Comparison of ENCODE assay signal across 23 mouse cellular contexts in the genomic region with DNA sequence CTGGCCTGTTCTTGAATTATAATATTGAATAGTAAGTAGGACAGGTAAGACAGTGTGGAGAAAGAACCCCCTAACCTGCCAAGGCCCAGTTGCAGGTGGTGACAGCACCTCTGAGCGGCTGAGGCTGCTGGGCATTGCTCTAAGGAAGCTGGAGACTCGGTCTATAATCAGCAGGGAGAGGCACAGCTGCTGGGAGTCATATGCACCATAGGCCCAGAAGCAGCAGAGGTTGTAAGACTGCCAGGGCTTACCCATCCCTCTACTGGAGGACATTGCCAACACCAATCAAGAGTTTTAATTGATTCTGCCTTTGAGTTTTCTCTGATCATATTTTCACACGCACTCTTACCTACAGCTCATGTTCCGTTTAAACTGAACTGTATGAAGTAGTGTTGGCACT.
DNase-seq lines count a peak whose midpoint lies in the region; ATAC-seq lines count a peak whose summit lies in the region.
"Had no signal": no experiment of that assay in that cellular context is flagged by ENCODE, and none has a peak within 500 bp of the region (broad histone marks: within the 10 kb centered on the region; RNA-seq: fewer than 3 reads in every experiment).

No protein-coding gene starts in this region.

- no peaks in the 10 kb centered on the region for H3K36me3 ChIP-seq in forebrain, embryonic 16.5 days (ENCODE audit: control insufficient read depth, insufficient read depth)
- H3K36me3 ChIP-seq in forebrain, embryonic 11.5 days (ENCODE audit: control insufficient read depth, insufficient read depth, low read length) = no peaks in the 10 kb centered on the region
- H3K36me3 ChIP-seq: embryonic facial prominence, embryonic 13.5 days; G1E; heart, embryonic 10.5 days; intestine, embryonic 15.5 days had no signal

- no peak overlapping the region for H3K27ac ChIP-seq in forebrain, embryonic 16.5 days (ENCODE audit: low read length)
- no peak overlapping the region for H3K27ac ChIP-seq in forebrain, embryonic 11.5 days (ENCODE audit: low read depth, low read length)
- H3K27ac ChIP-seq: embryonic facial prominence, embryonic 13.5 days; heart, embryonic 10.5 days; intestine, embryonic 15.5 days had no signal

- ATAC-seq in forebrain, embryonic 16.5 days = peak; percentile 40; the same call in 1 of the 2 replicates
- ATAC-seq in forebrain, embryonic 11.5 days (replicated peaks; ENCODE audit: low FRiP score) = no peak
- ATAC-seq: CD4-positive, CD25-positive, alpha-beta regulatory T cell, adult 4 months; intestine, embryonic 15.5 days had no signal

- no peaks in the 10 kb centered on the region for H3K9me3 ChIP-seq in forebrain, embryonic 16.5 days (ENCODE audit: control insufficient read depth, low read length)
- H3K9me3 ChIP-seq in forebrain, embryonic 11.5 days (ENCODE audit: control insufficient read depth, low read length) = no peaks in the 10 kb centered on the region
- H3K9me3 ChIP-seq: embryonic facial prominence, embryonic 13.5 days; heart, embryonic 10.5 days; intestine, embryonic 15.5 days had no signal

- H3K4me3 ChIP-seq in forebrain, embryonic 16.5 days (replicated peaks; ENCODE audit: low read length) = no peak overlapping the region
- no peak overlapping the region for H3K4me3 ChIP-seq in forebrain, embryonic 11.5 days (ENCODE audit: low read depth, low read length)
- H3K4me3 ChIP-seq: embryonic facial prominence, embryonic 13.5 days; heart, embryonic 10.5 days; intestine, embryonic 15.5 days had no signal

- no peak overlapping the region for H3K4me2 ChIP-seq in forebrain, embryonic 16.5 days (ENCODE audit: low read length)
- no peak overlapping the region for H3K4me2 ChIP-seq in forebrain, embryonic 11.5 days (ENCODE audit: low read depth, low read length, severe bottlenecking)
- H3K4me2 ChIP-seq: embryonic facial prominence, embryonic 13.5 days; intestine, embryonic 15.5 days had no signal

- H3K9ac ChIP-seq in forebrain, embryonic 16.5 days (replicated peaks; ENCODE audit: low read depth, low read length) = no peak overlapping the region
- H3K9ac ChIP-seq in forebrain, embryonic 11.5 days (ENCODE audit: low read length) = no peak overlapping the region
- H3K9ac ChIP-seq: embryonic facial prominence, embryonic 13.5 days; intestine, embryonic 15.5 days had no signal

- peak; percentile 16 to 31 for DNase-seq in cerebellum, postnatal 10 days
- no peak for DNase-seq in cerebellum, adult 8-10 months
- DNase-seq in forebrain, embryonic 11.5 days (ENCODE audit: low spot score) = no peak
- peak; percentile 35 for DNase-seq in left cerebral cortex, postnatal 4 days
- no peak for DNase-seq in left cerebral cortex, adult 11 months (ENCODE audit: low spot score)
- peak; percentile 1 for DNase-seq in right cerebral cortex, postnatal 4 days
- DNase-seq in right cerebral cortex, postnatal 10 days (ENCODE audit: low spot score in 2 of 2) = no peak
- DNase-seq: adrenal gland, adult 8-10 months; adrenal gland, postnatal 36 days; B cell, adult 2 months; cerebellum, adult 11 months; cerebellum, adult 9-10 months; cerebellum, postnatal 36 days; gastrocnemius, postnatal 10 days; heart, adult 18-20 months; heart, postnatal 10 days; heart, postnatal 4 days had no signal

- intact Hi-C loops in left cerebral cortex, postnatal 4 days (cut with DNase I) = no loop called here

- no peaks in the 10 kb centered on the region for H3K27me3 ChIP-seq in forebrain, embryonic 16.5 days (replicated peaks; ENCODE audit: control insufficient read depth, insufficient read depth, low read length)
- no peaks in the 10 kb centered on the region for H3K27me3 ChIP-seq in forebrain, embryonic 11.5 days (ENCODE audit: control insufficient read depth, insufficient read depth, low read length)
- H3K27me3 ChIP-seq: embryonic facial prominence, embryonic 13.5 days; intestine, embryonic 15.5 days had no signal

- WGBS in forebrain, embryonic 16.5 days = 56% methylated on average over 4 of the region's 4 CpGs
- 88% methylated on average over 4 of the region's 4 CpGs for WGBS in forebrain, embryonic 11.5 days

- H3K4me1 ChIP-seq in forebrain, embryonic 16.5 days (replicated peaks; ENCODE audit: control insufficient read depth, insufficient read depth, low read length) = 0 out of 2 replicates have a peak, but pooled peaks cover 3% of the 10 kb centered on the region
- H3K4me1 ChIP-seq in forebrain, embryonic 11.5 days (replicated peaks; ENCODE audit: control insufficient read depth, insufficient read depth, low read length) = no peaks in the 10 kb centered on the region
- H3K4me1 ChIP-seq: embryonic facial prominence, embryonic 13.5 days; heart, embryonic 10.5 days; intestine, embryonic 15.5 days had no signal

Comparison
In these comparisons a context has a peak if more than half of its experiments do, and no peak if none do; other contexts are left out.
1. DNase-seq: peak in cerebellum, postnatal 10 days (2 of 2), left cerebral cortex, postnatal 4 days (single experiment) and right cerebral cortex, postnatal 4 days (single experiment); none in cerebellum, adult 8-10 months (single experiment), forebrain, embryonic 11.5 days (single experiment), left cerebral cortex, adult 11 months (single experiment) and right cerebral cortex, postnatal 10 days (0 of 2).